Mouse (Mus musculus) liver, adult 2 months (tissue): ENCODE measurements around the gene Mc1r.

Experiments
- CTCF ChIP-seq: fragments of 200-500 bp; IDR thresholded peaks from 2 replicates; pipeline ENCODE4 v1.5.1; 2011; ENCODE audit warnings: low read depth, low read length, control low read depth
- POLR2A ChIP-seq: fragments of 200-500 bp; IDR thresholded peaks from 2 replicates; pipeline ENCODE4 v1.6.1; 2011; ENCODE audit warnings: low read length, control low read depth; ENCODE audit not compliant: insufficient read depth; ENCODE audit errors: extremely low read depth

DNA sequence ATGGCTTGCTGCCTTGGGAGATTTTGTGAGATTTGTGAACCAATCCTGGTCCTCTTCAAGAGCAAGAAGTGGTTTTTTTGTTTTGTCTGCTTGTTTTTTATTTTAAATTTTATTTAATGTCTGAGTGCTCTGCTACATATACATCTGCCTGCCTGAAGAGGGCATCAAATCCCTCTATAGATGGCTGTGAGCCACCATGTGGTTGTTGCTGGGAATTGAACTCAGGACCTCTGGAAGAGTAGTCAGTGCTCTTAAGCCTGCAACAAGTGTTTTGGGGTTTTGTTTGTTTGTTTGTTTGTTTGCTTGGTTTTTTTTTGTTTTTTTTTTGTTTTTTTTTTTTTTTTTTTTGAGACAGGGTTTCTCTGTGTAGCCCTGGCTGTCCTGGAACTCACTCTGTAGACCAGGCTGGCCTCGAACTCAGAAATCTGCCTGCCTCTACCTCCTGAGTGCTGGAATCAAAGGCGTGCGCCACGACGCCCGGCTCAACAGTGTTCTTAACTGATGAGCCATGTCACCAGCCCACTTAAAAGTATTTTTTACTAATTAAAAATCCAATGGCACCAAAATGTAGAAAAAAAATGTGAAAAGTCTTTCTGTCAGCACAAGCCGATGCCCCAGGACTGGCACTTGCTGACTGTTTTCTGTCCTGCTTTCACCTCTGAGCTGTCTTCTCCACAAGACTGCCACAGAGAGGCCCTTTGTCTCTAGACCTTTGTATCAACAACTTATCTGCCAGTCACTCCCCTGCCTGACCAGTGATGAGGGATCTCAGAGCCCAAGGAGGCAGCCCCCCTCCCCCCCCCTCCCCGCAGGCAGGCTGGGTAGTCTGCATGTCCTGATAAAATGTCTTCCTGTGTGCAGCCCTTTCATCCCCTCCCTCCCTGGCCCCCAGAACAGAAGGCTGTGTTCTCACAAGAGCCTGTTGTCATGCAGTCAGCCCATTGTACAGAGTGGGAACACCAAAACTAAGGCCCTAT is 9.3 kb downstream of the Mc1r start:
- TF ChIP-seq CTCF, result no peak
- TF ChIP-seq POLR2A, result no peak
